Mouse (Mus musculus): ENCODE data around the gene Usp8. TPM values are rescaled to one million over a fixed set of nuclear protein-coding genes. Genes with fewer than 3 reads are reported as not detected.

Gene Usp8
- 18.6 TPM for polyA plus RNA-seq (2012; fragmentation: generic; extraction: Trizol)

GRCm38 (mm10) chr2:126706759-126707437, at the start of gene Usp8:
Gene Usp8 (plus strand): TSS chr2:126707328.
- peak within 1 kb of the TSS; percentile 92 for H3K4me2 ChIP-seq (ENCODE audit: low read depth)
- H3K36me3 ChIP-seq (ENCODE audit: control insufficient read depth, insufficient read depth): no peaks in the 10 kb centered on the region
- peak within 1 kb of the TSS; percentile 59 for H3K4me3 ChIP-seq
- peak; percentile 41 for TF ChIP-seq MAX (IDR thresholded peaks at IDR 0.05; ENCODE audit: low read depth)
- TF ChIP-seq SRF (IDR thresholded peaks at IDR 0.05; ENCODE audit: control insufficient read depth, insufficient read length, low read depth): peak; percentile 53
- no peak for TF ChIP-seq TCF3 (IDR thresholded peaks at IDR 0.05; ENCODE audit: insufficient read length, low read depth)
- peak; percentile 98 for TF ChIP-seq POLR2AphosphoS2 (IDR thresholded peaks at IDR 0.05; ENCODE audit: insufficient read length, low read depth)
- TF ChIP-seq USF1 (IDR thresholded peaks at IDR 0.05; ENCODE audit: low read depth): no peak
- TF ChIP-seq MYOG (IDR thresholded peaks at IDR 0.05; ENCODE audit: control insufficient read depth in 1 of 3, insufficient read depth in 1 of 3, insufficient read length in 2 of 3, low read depth in 2 of 3): no peak
- no peak for TF ChIP-seq TCF12 (IDR thresholded peaks at IDR 0.05; ENCODE audit: insufficient read depth, poor library complexity, severe bottlenecking)
- TF ChIP-seq REST (IDR thresholded peaks at IDR 0.05; ENCODE audit: insufficient read depth, insufficient read length): no peak
- TF ChIP-seq POLR2A (IDR thresholded peaks at IDR 0.05; ENCODE audit: insufficient read length, low read depth): peak; percentile 99
- no peak for TF ChIP-seq E2F4 (IDR thresholded peaks at IDR 0.05; ENCODE audit: insufficient read depth)
- no peak for TF ChIP-seq CEBPB (IDR thresholded peaks at IDR 0.05; ENCODE audit: insufficient read depth, poor library complexity, severe bottlenecking)
- TF ChIP-seq MYOD1 (IDR thresholded peaks at IDR 0.05; ENCODE audit: control insufficient read depth in 1 of 3, insufficient read length in 2 of 3, low read depth in 2 of 3): no peak
- no peaks in the 10 kb centered on the region for H3K27me3 ChIP-seq (ENCODE audit: control insufficient read depth, insufficient read depth, insufficient read length)
- H3ac ChIP-seq (ENCODE audit: control insufficient read depth, insufficient read length): peak within 1 kb of the TSS; percentile 66
- H3K79me2 ChIP-seq (ENCODE audit: control insufficient read depth, insufficient read depth): peaks cover 42% of the 10 kb centered on the region

- no peaks in the 10 kb centered on the region for H3K36me3 ChIP-seq (ENCODE audit: control insufficient read depth, insufficient read depth)
- no peak overlapping the region for H3K4me3 ChIP-seq
- no peaks in the 10 kb centered on the region for H3K27me3 ChIP-seq (ENCODE audit: control insufficient read depth, insufficient read depth, insufficient read length)
- no peak overlapping the region for H3ac ChIP-seq (ENCODE audit: control insufficient read depth, insufficient read length)
- H3K79me2 ChIP-seq (ENCODE audit: control insufficient read depth, insufficient read depth): peaks cover 34% of the 10 kb centered on the region
- TF ChIP-seq MAX (IDR thresholded peaks at IDR 0.05; ENCODE audit: low read depth) (no peak), SRF (IDR thresholded peaks at IDR 0.05; ENCODE audit: control insufficient read depth, insufficient read length, low read depth) (no peak), POLR2A (IDR thresholded peaks at IDR 0.05; ENCODE audit: insufficient read length, low read depth) (no peak), CEBPB (IDR thresholded peaks at IDR 0.05; ENCODE audit: insufficient read depth, poor library complexity, severe bottlenecking) (no peak), TCF3 (IDR thresholded peaks at IDR 0.05; ENCODE audit: insufficient read length, low read depth) (no peak), POLR2AphosphoS2 (IDR thresholded peaks at IDR 0.05; ENCODE audit: insufficient read length, low read depth) (no peak), USF1 (IDR thresholded peaks at IDR 0.05; ENCODE audit: low read depth) (no peak), E2F4 (IDR thresholded peaks at IDR 0.05; ENCODE audit: insufficient read depth) (no peak), REST (IDR thresholded peaks at IDR 0.05; ENCODE audit: insufficient read depth, insufficient read length) (no peak), TCF12 (IDR thresholded peaks at IDR 0.05; ENCODE audit: insufficient read depth, poor library complexity, severe bottlenecking) (no peak), MYOD1 (IDR thresholded peaks at IDR 0.05; ENCODE audit: control insufficient read depth in 1 of 3, insufficient read length in 2 of 3, low read depth in 2 of 3) (no peak)
- no peak overlapping the region for H3K4me2 ChIP-seq (ENCODE audit: low read depth)
Measured at GRCm38 (mm10) chr2:126663481-126663880, 43.6 kb upstream of the Usp8 start.

GRCm38 (mm10) chr2:126665984-126666383, 41.1 kb upstream of the Usp8 start:
- Histone ChIP-seq H3K4me3 (no peak overlapping the region), H3K27me3 (ENCODE audit: control insufficient read depth, insufficient read depth, insufficient read length) (no peaks in the 10 kb centered on the region), H3K36me3 (ENCODE audit: control insufficient read depth, insufficient read depth) (no peaks in the 10 kb centered on the region), H3K79me2 (ENCODE audit: control insufficient read depth, insufficient read depth) (peaks cover 54% of the 10 kb centered on the region), H3K4me2 (ENCODE audit: low read depth) (no peak overlapping the region), H3ac (ENCODE audit: control insufficient read depth, insufficient read length) (no peak overlapping the region)
- TF ChIP-seq POLR2A (IDR thresholded peaks at IDR 0.05; ENCODE audit: insufficient read length, low read depth): no peak
- no peak for TF ChIP-seq MAX (IDR thresholded peaks at IDR 0.05; ENCODE audit: low read depth)
- no peak for TF ChIP-seq E2F4 (IDR thresholded peaks at IDR 0.05; ENCODE audit: insufficient read depth)
- no peak for TF ChIP-seq POLR2AphosphoS2 (IDR thresholded peaks at IDR 0.05; ENCODE audit: insufficient read length, low read depth)
- TF ChIP-seq TCF3 (IDR thresholded peaks at IDR 0.05; ENCODE audit: insufficient read length, low read depth): no peak
- no peak for TF ChIP-seq REST (IDR thresholded peaks at IDR 0.05; ENCODE audit: insufficient read depth, insufficient read length)
- TF ChIP-seq CEBPB (IDR thresholded peaks at IDR 0.05; ENCODE audit: insufficient read depth, poor library complexity, severe bottlenecking): no peak
- TF ChIP-seq USF1 (IDR thresholded peaks at IDR 0.05; ENCODE audit: low read depth): no peak
- TF ChIP-seq MYOG (IDR thresholded peaks at IDR 0.05; ENCODE audit: control insufficient read depth in 1 of 3, insufficient read depth in 1 of 3, insufficient read length in 2 of 3, low read depth in 2 of 3): no peak
- no peak for TF ChIP-seq MYOD1 (IDR thresholded peaks at IDR 0.05; ENCODE audit: control insufficient read depth in 1 of 3, insufficient read length in 2 of 3, low read depth in 2 of 3)
- TF ChIP-seq SRF (IDR thresholded peaks at IDR 0.05; ENCODE audit: control insufficient read depth, insufficient read length, low read depth): no peak
- no peak for TF ChIP-seq TCF12 (IDR thresholded peaks at IDR 0.05; ENCODE audit: insufficient read depth, poor library complexity, severe bottlenecking)

- Histone ChIP-seq H3K4me3 (no peak overlapping the region), H3K36me3 (ENCODE audit: control insufficient read depth, insufficient read depth) (no peaks in the 10 kb centered on the region), H3K27me3 (ENCODE audit: control insufficient read depth, insufficient read depth, insufficient read length) (no peaks in the 10 kb centered on the region), H3ac (ENCODE audit: control insufficient read depth, insufficient read length) (no peak overlapping the region), H3K79me2 (ENCODE audit: control insufficient read depth, insufficient read depth) (peaks cover 62% of the 10 kb centered on the region), H3K4me2 (ENCODE audit: low read depth) (no peak overlapping the region)
- no peak for TF ChIP-seq SRF (IDR thresholded peaks at IDR 0.05; ENCODE audit: control insufficient read depth, insufficient read length, low read depth)
- peak; percentile 54 for TF ChIP-seq POLR2AphosphoS2 (IDR thresholded peaks at IDR 0.05; ENCODE audit: insufficient read length, low read depth)
Measured at GRCm38 (mm10) chr2:126668621-126669252, 38.4 kb upstream of the Usp8 start.
